Mouse (Mus musculus): ENCODE measurements around the gene Ppp5c. TPM values are rescaled to one million over a fixed set of nuclear protein-coding genes. Genes with fewer than 3 reads are reported as not detected.

The Ppp5c gene
- total and polyA plus RNA-seq, 2 experiments: 24.2 to 93.2 TPM

GRCm38 (mm10) chr7:17048431-17049190 lies 20.9 kb upstream of the Ppp5c start:
- WGBS: 81% methylated on average over 10 of the region's 10 CpGs
- DNase-seq (ENCODE audit: extremely low read depth, low read depth, low spot score): no peak
- no peak for TF ChIP-seq POLR2A (IDR thresholded peaks at IDR 0.05; ENCODE audit: extremely low read depth, insufficient read depth, low read length)

DNA sequence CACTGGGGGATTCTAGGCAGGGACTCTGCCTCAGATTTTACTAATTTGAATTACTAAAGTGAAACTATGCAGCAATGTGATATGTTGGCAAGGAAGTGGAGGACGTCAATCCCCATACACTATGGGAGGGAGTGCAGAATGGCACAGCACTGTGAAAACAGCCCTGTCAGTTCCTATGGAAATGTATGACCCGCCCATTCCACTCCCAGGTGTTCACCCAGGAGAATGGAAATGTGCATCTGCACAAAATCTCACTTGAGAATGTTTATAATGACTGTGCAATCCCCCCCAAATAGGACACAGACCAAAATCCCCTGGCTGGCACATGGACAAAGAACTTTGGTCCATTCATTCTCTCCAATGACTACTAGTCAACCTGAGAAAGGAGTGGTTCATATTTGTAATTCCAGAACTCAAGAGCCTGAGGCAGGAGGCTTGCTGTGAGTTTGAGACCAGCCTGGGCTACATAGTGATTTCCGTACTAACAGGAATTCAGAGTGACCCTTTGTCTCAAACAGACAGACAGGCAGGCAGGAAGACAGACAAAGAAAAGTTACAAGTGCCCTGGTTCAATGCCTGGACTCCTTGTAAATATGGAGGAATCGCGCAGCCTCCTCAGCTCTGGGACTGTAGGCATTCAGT lies 19.4 kb upstream of the Ppp5c start:
- WGBS: 86% methylated on average over 5 of the region's 5 CpGs
- no peak for DNase-seq (ENCODE audit: extremely low read depth, low read depth, low spot score)
- H3K27me3 ChIP-seq (ENCODE audit: control insufficient read depth, insufficient read depth, low read length): no peaks in the 10 kb centered on the region
- no peaks in the 10 kb centered on the region for H3K4me1 ChIP-seq (ENCODE audit: control insufficient read depth, insufficient read depth, low read length)
- H3K79me2 ChIP-seq (ENCODE audit: control insufficient read depth, insufficient read depth, low read length): no peaks in the 10 kb centered on the region
- no peak overlapping the region for H3K4me3 ChIP-seq (ENCODE audit: insufficient read depth, low read depth, low read length)
- TF ChIP-seq POLR2A (IDR thresholded peaks at IDR 0.05; ENCODE audit: extremely low read depth, insufficient read depth, low read length) (no peak), CTCF (IDR thresholded peaks at IDR 0.05; ENCODE audit: low read depth, low read length) (no peak)
- H3K27ac ChIP-seq (replicated peaks; ENCODE audit: insufficient read depth, low read depth, low read length): no peak overlapping the region
- no peaks in the 10 kb centered on the region for H3K36me3 ChIP-seq (ENCODE audit: control insufficient read depth, insufficient read depth, low read length)
- no peak overlapping the region for H3K9ac ChIP-seq (ENCODE audit: low read depth, low read length)

More at GRCm38 (mm10) chr7:17048431-17049190, 20.9 kb upstream of the Ppp5c start:
- Histone ChIP-seq H3K36me3 (ENCODE audit: control insufficient read depth, insufficient read depth, low read length) (no peaks in the 10 kb centered on the region), H3K4me3 (ENCODE audit: insufficient read depth, low read depth, low read length) (no peak overlapping the region), H3K9ac (ENCODE audit: low read depth, low read length) (no peak overlapping the region), H3K4me1 (ENCODE audit: control insufficient read depth, insufficient read depth, low read length) (no peaks in the 10 kb centered on the region), H3K79me2 (ENCODE audit: control insufficient read depth, insufficient read depth, low read length) (no peaks in the 10 kb centered on the region), H3K27ac (replicated peaks; ENCODE audit: insufficient read depth, low read depth, low read length) (no peak overlapping the region), H3K27me3 (ENCODE audit: control insufficient read depth, insufficient read depth, low read length) (no peaks in the 10 kb centered on the region)

DNA sequence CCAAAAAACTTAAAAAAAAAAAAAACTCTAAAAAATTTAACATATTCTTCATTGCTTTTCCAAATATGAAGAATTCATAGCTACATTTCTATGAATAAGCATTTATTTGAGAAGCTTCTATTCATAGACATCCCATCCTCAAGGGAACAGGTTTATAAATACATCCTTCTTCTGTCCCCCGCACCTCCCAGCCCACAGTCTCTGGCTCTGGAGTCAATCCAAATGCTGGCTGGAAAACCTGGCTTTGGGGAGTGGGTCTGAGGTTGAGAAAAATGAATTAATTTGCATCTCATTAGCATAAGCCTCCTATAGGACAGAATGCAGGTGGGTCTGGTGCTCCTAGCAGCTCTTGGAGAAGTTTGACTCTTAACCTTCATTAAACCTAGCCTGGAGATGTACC lies 18.0 kb upstream of the Ppp5c start:
- H3K79me2 ChIP-seq (ENCODE audit: control insufficient read depth, insufficient read depth, low read length): no peaks in the 10 kb centered on the region
- H3K36me3 ChIP-seq (ENCODE audit: control insufficient read depth, insufficient read depth, low read length): no peaks in the 10 kb centered on the region
- 97% methylated on average over 1 of the region's 1 CpGs for WGBS
- no peak overlapping the region for H3K4me3 ChIP-seq (ENCODE audit: insufficient read depth, low read depth, low read length)
- no peaks in the 10 kb centered on the region for H3K4me1 ChIP-seq (ENCODE audit: control insufficient read depth, insufficient read depth, low read length)
- H3K9ac ChIP-seq (ENCODE audit: low read depth, low read length): no peak overlapping the region
- H3K27ac ChIP-seq (replicated peaks; ENCODE audit: insufficient read depth, low read depth, low read length): no peak overlapping the region
- no peaks in the 10 kb centered on the region for H3K27me3 ChIP-seq (ENCODE audit: control insufficient read depth, insufficient read depth, low read length)
- no peak for DNase-seq (ENCODE audit: extremely low read depth, low read depth, low spot score)
- TF ChIP-seq POLR2A (IDR thresholded peaks at IDR 0.05; ENCODE audit: extremely low read depth, insufficient read depth, low read length) (no peak), CTCF (IDR thresholded peaks at IDR 0.05; ENCODE audit: low read depth, low read length) (no peak)

DNA sequence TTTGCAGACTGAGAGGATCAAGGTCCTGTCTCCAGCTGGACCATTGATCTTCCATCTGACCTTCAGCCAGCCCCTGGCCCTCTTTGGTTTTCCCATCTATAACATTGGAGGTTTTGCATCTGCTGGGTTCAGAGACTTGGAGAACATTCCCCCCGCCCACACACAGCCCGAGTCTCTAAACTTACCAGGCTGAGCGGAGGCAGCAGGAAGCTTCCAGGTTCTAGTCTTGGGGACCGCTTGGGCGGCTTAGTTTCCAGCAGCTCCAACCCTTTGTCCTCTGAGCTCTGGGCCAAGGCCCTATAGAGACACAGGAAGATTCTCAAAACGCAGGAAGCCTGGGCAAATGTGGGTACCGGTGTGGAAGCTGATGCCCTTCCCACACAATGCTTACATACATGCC lies 11.6 kb upstream of the Ppp5c start:
- Histone ChIP-seq H3K9ac (ENCODE audit: low read depth, low read length) (no peak overlapping the region), H3K27me3 (ENCODE audit: control insufficient read depth, insufficient read depth, low read length) (no peaks in the 10 kb centered on the region), H3K27ac (replicated peaks; ENCODE audit: insufficient read depth, low read depth, low read length) (no peak overlapping the region), H3K79me2 (ENCODE audit: control insufficient read depth, insufficient read depth, low read length) (no peaks in the 10 kb centered on the region), H3K36me3 (ENCODE audit: control insufficient read depth, insufficient read depth, low read length) (no peaks in the 10 kb centered on the region), H3K4me3 (ENCODE audit: insufficient read depth, low read depth, low read length) (no peak overlapping the region), H3K4me1 (ENCODE audit: control insufficient read depth, insufficient read depth, low read length) (no peaks in the 10 kb centered on the region)
- 84% methylated on average over 7 of the region's 7 CpGs for WGBS
- TF ChIP-seq CTCF (IDR thresholded peaks at IDR 0.05; ENCODE audit: low read depth, low read length): no peak
- no peak for DNase-seq (ENCODE audit: extremely low read depth, low read depth, low spot score)

DNA sequence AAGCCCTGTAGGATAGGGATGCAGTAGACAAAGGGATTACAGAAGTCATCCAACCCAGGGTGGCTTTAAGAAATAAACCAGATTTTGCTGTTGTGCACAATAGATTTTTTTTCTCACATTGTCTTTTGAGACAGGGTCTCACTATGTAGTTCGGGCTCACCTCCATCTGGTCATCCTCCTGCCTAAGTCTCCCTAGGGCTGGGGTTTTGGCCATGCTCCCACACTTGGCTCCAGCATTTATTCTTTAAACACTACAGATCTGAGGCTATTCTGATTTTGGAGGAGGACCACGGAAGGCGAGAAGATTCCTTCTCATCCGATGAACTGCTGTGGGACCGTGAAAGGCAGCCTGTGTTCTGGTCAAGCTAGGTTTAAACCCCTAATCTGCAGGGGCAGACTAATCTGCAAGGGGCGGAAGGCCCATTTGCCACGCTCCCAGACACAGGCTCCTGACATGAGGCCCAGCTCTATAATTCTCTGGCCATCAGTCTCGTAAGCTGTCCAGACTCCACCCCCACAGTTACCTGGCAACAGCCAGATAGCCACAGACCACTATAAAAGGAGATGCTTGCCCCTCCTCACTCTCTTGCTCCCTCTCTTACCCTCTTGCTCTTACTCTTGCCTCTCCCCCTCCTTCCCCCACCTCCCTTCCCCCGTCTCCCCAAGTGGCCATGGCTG lies 10.4 kb upstream of the Ppp5c start:
- WGBS: 91% methylated on average over 9 of the region's 9 CpGs
- H3K27me3 ChIP-seq (ENCODE audit: control insufficient read depth, insufficient read depth, low read length): no peaks in the 10 kb centered on the region
- no peak overlapping the region for H3K27ac ChIP-seq (replicated peaks; ENCODE audit: insufficient read depth, low read depth, low read length)
- no peaks in the 10 kb centered on the region for H3K36me3 ChIP-seq (ENCODE audit: control insufficient read depth, insufficient read depth, low read length)
- no peak for DNase-seq (ENCODE audit: extremely low read depth, low read depth, low spot score)
- H3K9ac ChIP-seq (ENCODE audit: low read depth, low read length): no peak overlapping the region
- TF ChIP-seq POLR2A (IDR thresholded peaks at IDR 0.05; ENCODE audit: extremely low read depth, insufficient read depth, low read length): no peak
- no peak for TF ChIP-seq CTCF (IDR thresholded peaks at IDR 0.05; ENCODE audit: low read depth, low read length)
- H3K4me3 ChIP-seq (ENCODE audit: insufficient read depth, low read depth, low read length): no peak overlapping the region
- H3K79me2 ChIP-seq (ENCODE audit: control insufficient read depth, insufficient read depth, low read length): no peaks in the 10 kb centered on the region
- H3K4me1 ChIP-seq (ENCODE audit: control insufficient read depth, insufficient read depth, low read length): no peaks in the 10 kb centered on the region

Measured in liver, adult 2 months (tissue).